Mouse (Mus musculus) testis, adult 2 months (tissue): ENCODE data around the gene Atg10.

ENCODE experiments used
- CTCF ChIP-seq: fragments of 200-500 bp; IDR thresholded peaks from 2 replicates; pipeline ENCODE4 v1.5.1; 2012; ENCODE audit warnings: low read depth, mild to moderate bottlenecking, inconsistent platforms, low read length, moderate library complexity; ENCODE audit not compliant: control insufficient read depth, insufficient read depth, insufficient replicate concordance
- POLR2A ChIP-seq: fragments of 200-500 bp; IDR thresholded peaks from 2 replicates; pipeline ENCODE4 v1.6.1; 2012; ENCODE audit warnings: low read depth, mild to moderate bottlenecking, inconsistent platforms, low read length, moderate library complexity; ENCODE audit not compliant: control insufficient read depth

- TF ChIP-seq CTCF: no peak
- TF ChIP-seq POLR2A: no peak
Measured at GRCm38 (mm10) chr13:90912760-90913674, 310.8 kb downstream of the Atg10 start.
